Mouse (Mus musculus): ENCODE results near the gene Gm597.

- TF ChIP-seq GATA1 (IDR thresholded peaks at IDR 0.05; ENCODE audit: borderline replicate concordance, low read length) (no peak), FLI1 (IDR thresholded peaks at IDR 0.05; ENCODE audit: low read length) (no peak)
Measured at GRCm38 (mm10) chr1:28800881-28801280, 20.8 kb upstream of the Gm597 start.

Measured in megakaryocyte, embryonic 14.5 days (primary cell).